ENCODE assay signal across 8 mouse cellular contexts in the genomic region with DNA sequence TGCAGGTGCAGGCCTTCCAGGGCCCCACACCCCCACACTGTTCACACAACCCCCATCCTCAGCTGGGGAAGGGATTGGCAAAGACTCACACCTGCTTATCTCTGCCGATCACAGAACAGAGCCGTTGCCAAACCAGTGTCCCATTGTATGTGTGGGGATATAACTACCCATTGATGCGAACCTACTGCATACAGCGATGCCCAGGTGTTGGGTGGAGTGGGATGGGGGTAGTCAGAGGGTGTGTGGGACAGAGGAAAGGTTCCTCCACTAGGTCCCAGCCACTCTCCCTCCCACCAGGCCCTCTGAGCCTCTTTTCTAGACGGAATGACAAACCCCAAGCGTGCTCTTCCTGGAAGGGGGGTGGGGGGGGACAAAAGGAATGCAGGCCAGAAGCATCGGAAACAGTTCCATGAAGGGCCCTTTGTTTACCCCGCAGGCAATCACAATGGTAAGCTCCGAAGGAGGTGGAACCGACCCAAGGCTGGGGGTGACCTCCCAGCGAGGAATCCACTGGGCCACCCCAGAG. TPM values are rescaled to one million over a fixed set of nuclear protein-coding genes. Genes with fewer than 3 reads are reported as not detected.
DNase-seq lines count a peak whose midpoint lies in the region; ATAC-seq and TF ChIP-seq lines count a peak whose summit lies in the region.

TSS of gene Cpsf4l (minus strand) at position 287 of the 526 bp plus-strand sequence.

- DNase-seq in heart, postnatal 36 days, result no peak
- no peak for DNase-seq in hindbrain, postnatal 0 days (ENCODE audit: low spot score)
- DNase-seq in ovary, postnatal 14 days (ENCODE audit: low spot score), result no peak
- no peak for DNase-seq in left cerebral cortex, postnatal 4 days

- no peak within 1 kb of the TSS for H3K27ac ChIP-seq in heart, embryonic 12.5 days (ENCODE audit: poor library complexity, severe bottlenecking)
- H3K27ac ChIP-seq in brown adipose tissue, adult 24 weeks (replicated peaks; ENCODE audit: low read depth, low read length), result peak within 1 kb of the TSS; percentile 94
- peak within 1 kb of the TSS; percentile 32; the same call in 1 of the 2 replicates for H3K27ac ChIP-seq in hindbrain, postnatal 0 days
- peak within 1 kb of the TSS; percentile 74 for H3K27ac ChIP-seq in neural tube, embryonic 13.5 days (replicated peaks)

- peak within 1 kb of the TSS; percentile 21 for H3K4me2 ChIP-seq in heart, embryonic 12.5 days
- no peak within 1 kb of the TSS for H3K4me2 ChIP-seq in hindbrain, postnatal 0 days (ENCODE audit: low read depth, low read length)
- no peak within 1 kb of the TSS for H3K4me2 ChIP-seq in neural tube, embryonic 13.5 days

- peaks cover 3% of the 10 kb centered on the region for H3K9me3 ChIP-seq in heart, embryonic 12.5 days (replicated peaks)
- H3K9me3 ChIP-seq in hindbrain, postnatal 0 days (ENCODE audit: low read length), result no peaks in the 10 kb centered on the region
- H3K9me3 ChIP-seq in neural tube, embryonic 13.5 days, result no peaks in the 10 kb centered on the region

- H3K9ac ChIP-seq in heart, embryonic 12.5 days, result peak within 1 kb of the TSS; percentile 1
- H3K9ac ChIP-seq in hindbrain, postnatal 0 days (replicated peaks; ENCODE audit: low read length), result peak within 1 kb of the TSS; percentile 10; the same call in 1 of the 2 replicates
- peak within 1 kb of the TSS; percentile 60 for H3K9ac ChIP-seq in neural tube, embryonic 13.5 days

- TF ChIP-seq CTCF in hindbrain, postnatal 0 days (IDR thresholded peaks at IDR 0.05; ENCODE audit: low read depth), result no peak

- no peak for ATAC-seq in heart, embryonic 12.5 days (ENCODE audit: insufficient number of reproducible peaks, low FRiP score)
- peak; percentile 33; the same call in 1 of the 2 replicates for ATAC-seq in hindbrain, postnatal 0 days
- ATAC-seq in neural tube, embryonic 13.5 days (ENCODE audit: low read depth), result peak; percentile 44
- ATAC-seq in megakaryocyte, adult 5-6 weeks (ENCODE audit: poor library complexity, severe bottlenecking), result no peak

- 10% methylated on average over 11 of the region's 11 CpGs for WGBS in heart, embryonic 12.5 days
- 8% methylated on average over 11 of the region's 11 CpGs for whole genome bisulfite sequencing in hindbrain, postnatal 0 days
- 4% methylated on average over 11 of the region's 11 CpGs for WGBS in neural tube, embryonic 13.5 days

- H3K36me3 ChIP-seq in heart, embryonic 12.5 days, result peaks cover 9% of the 10 kb centered on the region; the same call in 1 of the 2 replicates
- H3K36me3 ChIP-seq in hindbrain, postnatal 0 days (ENCODE audit: insufficient read depth, low read length), result no peaks in the 10 kb centered on the region
- peaks cover 14% of the 10 kb centered on the region for H3K36me3 ChIP-seq in neural tube, embryonic 13.5 days

- H3K4me1 ChIP-seq in heart, embryonic 12.5 days (replicated peaks), result peaks cover 19% of the 10 kb centered on the region
- peaks cover 14% of the 10 kb centered on the region for H3K4me1 ChIP-seq in brown adipose tissue, adult 24 weeks (ENCODE audit: control insufficient read depth, insufficient read depth, insufficient read length, low read length)
- peaks cover 11% of the 10 kb centered on the region for H3K4me1 ChIP-seq in hindbrain, postnatal 0 days (ENCODE audit: insufficient read depth, low read length)
- peaks cover 27% of the 10 kb centered on the region for H3K4me1 ChIP-seq in neural tube, embryonic 13.5 days (replicated peaks)

- intact Hi-C loops in heart, postnatal 36 days (cut with DNase I), result loop anchor here (2.0 to 10.0 kb wide), 2 partner anchors 41 to 925 kb away; partner anchors contain the start of gene Cdc42ep4
- intact Hi-C loops in left cerebral cortex, postnatal 4 days (cut with DNase I), result no loop called here

- peaks cover 14% of the 10 kb centered on the region; the same call in 1 of the 2 replicates for H3K27me3 ChIP-seq in heart, embryonic 12.5 days (replicated peaks)
- no peaks in the 10 kb centered on the region for H3K27me3 ChIP-seq in hindbrain, postnatal 0 days (ENCODE audit: insufficient read depth, low read length)
- H3K27me3 ChIP-seq in neural tube, embryonic 13.5 days, result peaks cover 15% of the 10 kb centered on the region; the same call in 1 of the 2 replicates

- no peak within 1 kb of the TSS for H3K4me3 ChIP-seq in heart, embryonic 12.5 days
- H3K4me3 ChIP-seq in brown adipose tissue, adult 24 weeks (ENCODE audit: insufficient read depth, low read depth, low read length), result peak within 1 kb of the TSS; percentile 35
- H3K4me3 ChIP-seq in hindbrain, postnatal 0 days (ENCODE audit: low read length), result no peak within 1 kb of the TSS
- H3K4me3 ChIP-seq in neural tube, embryonic 13.5 days, result no peak within 1 kb of the TSS

RNA-seq across cellular contexts. Expression of gene Cpsf4l, which starts in this region (rescaled TPM):
- polyA plus RNA-seq in heart, embryonic 12.5 days (2016; fragmentation: Nextera tagmentation; extraction: Ambion mirVana), result not detected in 2 replicates
- total RNA-seq in heart, postnatal 36 days (2021), result not detected
- not detected in 2 replicates for polyA plus RNA-seq in brown adipose tissue, adult 24 weeks (2012; ENCODE audit: insufficient read depth, insufficient read length, missing spikeins)
- total RNA-seq in hindbrain, postnatal 0 days (2014; rRNA removed), result not detected in 2 replicates
- polyA plus RNA-seq in hindbrain, postnatal 0 days (2015; fragmentation: Nextera tagmentation; extraction: Ambion mirVana), result 0.19 and 0.25 TPM in 2 replicates
- 0.36 and 0.85 TPM in 2 replicates for polyA plus RNA-seq in neural tube, embryonic 13.5 days (2015; fragmentation: Nextera tagmentation; extraction: Ambion mirVana)
- total RNA-seq in left cerebral cortex, postnatal 4 days (2021), result not detected
- not detected in 2 replicates for total RNA-seq in megakaryocyte, adult 5-6 weeks (2015)
- total RNA-seq in megakaryocyte, adult 5-6 weeks (2017), result not detected in 2 replicates

Comparison
In these comparisons a context has a peak if more than half of its experiments do, and no peak if none do; other contexts are left out.
1. Peak in ATAC-seq, H3K27ac ChIP-seq and H3K9ac ChIP-seq in hindbrain, postnatal 0 days; RNA of the gene not detected or under 1 TPM.
2. Peak in ATAC-seq, H3K27ac ChIP-seq and H3K9ac ChIP-seq in neural tube, embryonic 13.5 days; RNA of the gene not detected or under 1 TPM.
3. H3K9ac ChIP-seq: peak in every context shown above with its lines; median percentile 60 in neural tube, embryonic 13.5 days; 10 in hindbrain, postnatal 0 days; 1 in heart, embryonic 12.5 days.